Mouse (Mus musculus): ENCODE data around the gene Lurap1l. TPM values are rescaled to one million over a fixed set of nuclear protein-coding genes. Genes with fewer than 3 reads are reported as not detected.

Gene Lurap1l
- polyA plus RNA-seq, 1 experiment from 2014 or later: 22.2 TPM

DNA sequence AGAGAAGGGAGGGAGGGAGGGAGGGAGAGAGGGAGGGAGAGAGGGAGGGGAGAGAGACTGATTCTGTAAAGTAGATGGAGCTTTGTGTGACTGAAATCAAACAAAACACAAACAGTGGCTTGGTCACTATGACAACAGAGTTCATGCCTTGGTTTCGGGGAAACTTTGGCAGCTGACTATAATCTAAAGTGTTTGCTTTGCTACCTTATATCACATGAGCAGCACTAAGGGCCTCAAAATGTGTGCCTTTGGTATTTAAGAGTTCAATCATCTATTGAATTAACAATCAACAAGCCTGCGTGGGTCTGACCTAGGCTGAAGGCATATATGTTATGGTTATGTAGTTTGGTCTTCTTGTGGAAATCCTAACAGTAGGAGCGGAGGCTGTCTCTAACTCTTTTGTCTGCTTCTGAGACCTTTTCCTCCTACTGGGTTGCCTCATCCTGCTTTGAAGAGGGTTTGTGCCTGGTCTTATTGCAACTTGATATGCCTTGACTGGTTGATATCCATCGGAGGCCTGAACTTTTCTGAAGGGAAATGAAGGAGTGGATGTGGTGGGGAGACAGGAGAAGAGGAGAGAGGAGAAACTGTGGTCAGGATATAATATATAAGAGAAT lies 15.1 kb upstream of the Lurap1l start:
- Histone ChIP-seq H3K4me2 (ENCODE audit: low read length) (no peak overlapping the region), H3K9me3 (replicated peaks; ENCODE audit: low read length) (no peaks in the 10 kb centered on the region), H3K4me3 (replicated peaks; ENCODE audit: low read depth, low read length) (no peak overlapping the region), H3K27me3 (ENCODE audit: insufficient read depth, low read length) (no peaks in the 10 kb centered on the region), H3K4me1 (replicated peaks; ENCODE audit: insufficient read depth, low read length) (no peaks in the 10 kb centered on the region), H3K36me3 (ENCODE audit: insufficient read depth, low read length) (no peaks in the 10 kb centered on the region), H3K27ac (no peak overlapping the region), H3K9ac (ENCODE audit: low read depth, low read length) (no peak overlapping the region)
- 35% methylated on average over 4 of the region's 4 CpGs for WGBS
- peak; percentile 60 for DNase-seq (ENCODE audit: low spot score)
- TF ChIP-seq CTCF (IDR thresholded peaks at IDR 0.05; ENCODE audit: low read depth): no peak
- ATAC-seq (replicated peaks; ENCODE audit: low FRiP score, low read depth): no peak

- WGBS: 71% methylated on average over 3 of the region's 3 CpGs
- TF ChIP-seq CTCF (IDR thresholded peaks at IDR 0.05; ENCODE audit: low read depth): no peak
- Histone ChIP-seq H3K27ac (no peak overlapping the region), H3K36me3 (ENCODE audit: insufficient read depth, low read length) (no peaks in the 10 kb centered on the region), H3K27me3 (ENCODE audit: insufficient read depth, low read length) (no peaks in the 10 kb centered on the region), H3K9ac (ENCODE audit: low read depth, low read length) (no peak overlapping the region), H3K4me3 (replicated peaks; ENCODE audit: low read depth, low read length) (no peak overlapping the region), H3K4me1 (replicated peaks; ENCODE audit: insufficient read depth, low read length) (no peaks in the 10 kb centered on the region), H3K9me3 (replicated peaks; ENCODE audit: low read length) (no peaks in the 10 kb centered on the region), H3K4me2 (ENCODE audit: low read length) (no peak overlapping the region)
- DNase-seq (ENCODE audit: low spot score) (no peak), ATAC-seq (replicated peaks; ENCODE audit: low FRiP score, low read depth) (no peak)
These were observed 3.7 kb upstream of the Lurap1l start for GRCm38 (mm10) chr4:80906726-80907125.

DNA sequence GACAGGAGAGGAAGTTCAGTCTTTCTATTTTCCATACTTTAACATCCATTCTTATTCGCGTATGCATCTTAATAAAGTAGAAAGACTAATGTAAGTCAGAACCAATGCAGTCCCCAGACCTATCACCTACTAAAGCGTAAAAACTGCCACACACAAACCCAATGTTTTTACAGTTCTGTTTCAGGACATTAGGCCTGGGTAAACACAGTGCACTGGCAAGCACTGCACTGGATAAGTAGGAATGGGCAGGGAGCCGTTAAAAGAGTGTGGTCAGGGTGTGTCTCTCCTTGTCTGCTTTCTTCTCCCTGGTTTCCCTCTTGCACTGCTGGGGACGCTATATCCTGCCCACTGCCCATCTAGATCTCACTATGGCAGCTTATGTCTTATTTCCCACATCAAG lies 2.5 kb upstream of the Lurap1l start:
- TF ChIP-seq CTCF (IDR thresholded peaks at IDR 0.05; ENCODE audit: low read depth): no peak
- WGBS: 50% methylated on average over 5 of the region's 5 CpGs
- Histone ChIP-seq H3K27ac (no peak overlapping the region), H3K27me3 (ENCODE audit: insufficient read depth, low read length) (no peaks in the 10 kb centered on the region), H3K9me3 (replicated peaks; ENCODE audit: low read length) (no peaks in the 10 kb centered on the region), H3K4me2 (ENCODE audit: low read length) (no peak overlapping the region), H3K4me3 (replicated peaks; ENCODE audit: low read depth, low read length) (no peak overlapping the region), H3K36me3 (ENCODE audit: insufficient read depth, low read length) (no peaks in the 10 kb centered on the region), H3K4me1 (replicated peaks; ENCODE audit: insufficient read depth, low read length) (no peaks in the 10 kb centered on the region), H3K9ac (ENCODE audit: low read depth, low read length) (no peak overlapping the region)
- DNase-seq (ENCODE audit: low spot score): no peak
- no peak for ATAC-seq (replicated peaks; ENCODE audit: low FRiP score, low read depth)

GRCm38 (mm10) chr4:80908902-80909301 lies 1.5 kb upstream of the Lurap1l start:
- Histone ChIP-seq H3K27ac (no peak overlapping the region), H3K9me3 (replicated peaks; ENCODE audit: low read length) (no peaks in the 10 kb centered on the region), H3K9ac (ENCODE audit: low read depth, low read length) (no peak overlapping the region), H3K4me3 (replicated peaks; ENCODE audit: low read depth, low read length) (no peak overlapping the region), H3K27me3 (ENCODE audit: insufficient read depth, low read length) (no peaks in the 10 kb centered on the region), H3K4me1 (replicated peaks; ENCODE audit: insufficient read depth, low read length) (0 out of 2 replicates have a peak, but pooled peaks cover 3% of the 10 kb centered on the region), H3K36me3 (ENCODE audit: insufficient read depth, low read length) (no peaks in the 10 kb centered on the region), H3K4me2 (ENCODE audit: low read length) (no peak overlapping the region)
- DNase-seq (ENCODE audit: low spot score) (no peak), ATAC-seq (replicated peaks; ENCODE audit: low FRiP score, low read depth) (no peak)
- 90% methylated on average over 4 of the region's 4 CpGs for WGBS
- TF ChIP-seq CTCF (IDR thresholded peaks at IDR 0.05; ENCODE audit: low read depth): no peak

- H3K4me2 ChIP-seq (ENCODE audit: low read length): peak overlapping the region; percentile 93
- DNase-seq (ENCODE audit: low spot score) (peak; percentile 81), ATAC-seq (replicated peaks; ENCODE audit: low FRiP score, low read depth) (peak; percentile 75)
- H3K9me3 ChIP-seq (replicated peaks; ENCODE audit: low read length): no peaks in the 10 kb centered on the region
- no peaks in the 10 kb centered on the region for H3K36me3 ChIP-seq (ENCODE audit: insufficient read depth, low read length)
- H3K4me1 ChIP-seq (replicated peaks; ENCODE audit: insufficient read depth, low read length): 0 out of 2 replicates have a peak, but pooled peaks cover 5% of the 10 kb centered on the region
- WGBS: under 1% methylated on average over 58 of the region's 58 CpGs
- peak overlapping the region; percentile 91 for H3K4me3 ChIP-seq (replicated peaks; ENCODE audit: low read depth, low read length)
- TF ChIP-seq CTCF (IDR thresholded peaks at IDR 0.05; ENCODE audit: low read depth): peak; percentile 28
- peak overlapping the region; percentile 94 for H3K27ac ChIP-seq
- peak overlapping the region; percentile 79 for H3K9ac ChIP-seq (ENCODE audit: low read depth, low read length)
- H3K27me3 ChIP-seq (ENCODE audit: insufficient read depth, low read length): no peaks in the 10 kb centered on the region
These were observed 640 bp downstream of the Lurap1l start for GRCm38 (mm10) chr4:80910871-80911701.

- Histone ChIP-seq H3K27me3 (ENCODE audit: insufficient read depth, low read length) (no peaks in the 10 kb centered on the region), H3K9ac (ENCODE audit: low read depth, low read length) (peak overlapping the region; percentile 79), H3K36me3 (ENCODE audit: insufficient read depth, low read length) (no peaks in the 10 kb centered on the region), H3K4me1 (replicated peaks; ENCODE audit: insufficient read depth, low read length) (0 out of 2 replicates have a peak, but pooled peaks cover 5% of the 10 kb centered on the region), H3K9me3 (replicated peaks; ENCODE audit: low read length) (no peaks in the 10 kb centered on the region), H3K4me2 (ENCODE audit: low read length) (peak overlapping the region; percentile 93), H3K4me3 (replicated peaks; ENCODE audit: low read depth, low read length) (peak overlapping the region; percentile 91), H3K27ac (peak overlapping the region; percentile 94)
- DNase-seq (ENCODE audit: low spot score) (peak; percentile 97), ATAC-seq (replicated peaks; ENCODE audit: low FRiP score, low read depth) (peak; percentile 93)
- peak; percentile 87 for TF ChIP-seq CTCF (IDR thresholded peaks at IDR 0.05; ENCODE audit: low read depth)
- under 1% methylated on average over 22 of the region's 27 CpGs for WGBS
These were observed 1.5 kb downstream of the Lurap1l start for GRCm38 (mm10) chr4:80911706-80912540.
